Mouse (Mus musculus) bone marrow macrophage, adult 2 months (primary cell): ENCODE measurements around the gene Tmem185b.

Experiments used
- CTCF ChIP-seq: IDR thresholded peaks from 2 replicates; pipeline ENCODE4 v1.5.1; 2012; ENCODE audit warnings: low read depth, mild to moderate bottlenecking, low read length, moderate library complexity
- POLR2A ChIP-seq: IDR thresholded peaks from 2 replicates; pipeline ENCODE4 v1.6.1; 2012; ENCODE audit warnings: mild to moderate bottlenecking, low read depth, low read length, borderline replicate concordance

GRCm38 (mm10) chr1:119555651-119556050 lies 29.7 kb downstream of the Tmem185b start:
- TF ChIP-seq POLR2A (no peak), CTCF (no peak)
